Mouse (Mus musculus) pancreas, adult 10 weeks (tissue): ENCODE data around the gene Mcam. TPM values are rescaled to one million over a fixed set of nuclear protein-coding genes. Genes with fewer than 3 reads are reported as not detected.

ENCODE experiments used
- polyA plus RNA-seq: library from polyadenylated mRNA; stranded (reverse); fragments of 350-450 nt; fragmentation: Illumina TruSeq; extraction: RNeasy Lipid Tissue Mini Kit (QIAGEN cat#74804); gene quantifications from one replicate; pipeline ENCODE4 v1.2.3, GENCODE M21; 2015; ENCODE audit warnings: low read depth, low replicate concordance; ENCODE audit not compliant: insufficient read depth

Gene Mcam
- polyA plus RNA-seq, result 20.3 TPM

GRCm38 (mm10) chr9:44134101-44134850, at the start of gene Mcam:
Gene Mcam (plus strand): TSS chr9:44134469.

GRCm38 (mm10) chr9:44101490-44101889, 32.8 kb upstream of the Mcam start, which contains the start of gene Mfrp:
Gene Mfrp (plus strand): TSS chr9:44101729.

DNA sequence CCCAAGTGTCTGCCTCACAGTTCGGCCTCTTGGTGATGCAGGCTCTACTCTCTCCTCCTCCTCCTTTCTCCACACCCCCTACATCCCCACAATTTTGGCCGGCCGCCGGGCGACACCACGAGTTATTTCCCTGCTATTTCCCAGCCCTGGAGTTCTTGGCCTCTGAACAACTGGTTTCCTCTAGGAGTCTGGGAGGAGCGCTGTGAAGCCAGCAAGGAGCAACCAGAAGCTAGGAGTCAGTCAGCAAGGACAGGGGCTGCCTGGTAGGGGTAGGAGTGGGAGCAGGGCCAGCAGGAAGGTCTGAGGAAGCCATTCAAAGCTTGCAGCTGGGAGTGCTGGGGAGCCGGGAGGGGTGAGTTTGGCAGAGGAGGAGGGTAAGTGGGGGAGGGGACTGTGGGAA, 27.2 kb upstream of the Mcam start, which contains the start of gene C1qtnf5:
TSS of gene C1qtnf5 (plus strand) at position 136 of the 400 bp plus-strand sequence.

GRCm38 (mm10) chr9:44113105-44113789, 21.0 kb upstream of the Mcam start, which contains the start of the genes Gm49380 and Rnf26:
Gene Gm49380 (minus strand): TSS chr9:44113500.
Gene Rnf26 (minus strand): TSS chr9:44113517.

Other genes with a start within 250 kb of the Mcam start
- 32.5 TPM for gene Thy1, start 91.1 kb upstream of the Mcam start, polyA plus RNA-seq
- 3.8 TPM for gene Usp2, start 67.4 kb upstream of the Mcam start, polyA plus RNA-seq
- not detected for gene Mfrp, start 32.7 kb upstream of the Mcam start, polyA plus RNA-seq
- gene C1qtnf5, start 27.2 kb upstream of the Mcam start, polyA plus RNA-seq, result 4.0 TPM
- 0.68 TPM for gene Gm49380, start 21.0 kb upstream of the Mcam start, polyA plus RNA-seq
- gene Rnf26, start 21.0 kb upstream of the Mcam start, polyA plus RNA-seq, result 3.7 TPM
- gene Cbl, start 99.6 kb downstream of the Mcam start, polyA plus RNA-seq, result 3.7 TPM
- not detected for gene Ccdc153, start 106.2 kb downstream of the Mcam start, polyA plus RNA-seq
- not detected for gene Pdzd3, start 117.0 kb downstream of the Mcam start, polyA plus RNA-seq
- 1.5 TPM for gene Nlrx1, start 134.1 kb downstream of the Mcam start, polyA plus RNA-seq
- gene Abcg4, start 154.1 kb downstream of the Mcam start, polyA plus RNA-seq, result not detected
- gene Hinfp, start 171.2 kb downstream of the Mcam start, polyA plus RNA-seq, result 6.1 TPM
- gene C2cd2l, start 185.8 kb downstream of the Mcam start, polyA plus RNA-seq, result 7.6 TPM
- 13.7 TPM for gene Dpagt1, start 191.6 kb downstream of the Mcam start, polyA plus RNA-seq
- gene H2afx, start 200.2 kb downstream of the Mcam start, polyA plus RNA-seq, result 5.7 TPM
- gene Hmbs, start 209.8 kb downstream of the Mcam start, polyA plus RNA-seq, result 13.2 TPM
- 10.4 TPM for gene Vps11, start 227.2 kb downstream of the Mcam start, polyA plus RNA-seq
- 69.6 TPM for gene Hyou1, start 245.0 kb downstream of the Mcam start, polyA plus RNA-seq